Mouse (Mus musculus): ENCODE results near the gene Insc.

GRCm38 (mm10) chr7:114896966-114897697, 153.6 kb downstream of the Insc start:
- TF ChIP-seq POLR2A (IDR thresholded peaks at IDR 0.05; ENCODE audit: low read depth, low read length) = no peak
- no peak for TF ChIP-seq CTCF (IDR thresholded peaks at IDR 0.05; ENCODE audit: extremely low read depth, insufficient read length, insufficient replicate concordance, low read depth, low read length)

Data from small intestine, adult 2 months (tissue).